Mouse (Mus musculus) layer of hippocampus, adult 2 months (tissue): Measurements from ENCODE around the gene Rora. TPM values are rescaled to one million over a fixed set of nuclear protein-coding genes. Genes with fewer than 3 reads are reported as not detected.

Experiments
- DNase-seq, 2 experiments: peaks; one replicate each; pipeline ENCODE4 v3.0.0; 2022; ENCODE audit warnings: low spot score in 2 of 2
- H3K27ac ChIP-seq: fragments of 200-600 bp; 2 replicates; pipeline ENCODE4 v1.8.1; 2022
- H3K4me3 ChIP-seq: fragments of 200-600 bp; 2 replicates; pipeline ENCODE4 v1.8.1; 2022; ENCODE audit warnings: mild to moderate bottlenecking
- CTCF ChIP-seq: fragments of 200-600 bp; conservative IDR thresholded peaks from 2 replicates; pipeline ENCODE4 v1.8.1; 2022; ENCODE audit warnings: antibody characterized with exemption, mild to moderate bottlenecking, moderate library complexity
- long read RNA-seq, 2 experiments: library from polyadenylated mRNA; stranded (forward); transcript quantifications; one replicate each; pipeline ENCODE4 v2.0.0; 2021; ENCODE audit warnings: borderline mapping rate in 2 of 2
- total RNA-seq, 2 experiments: library from RNA; stranded (reverse); gene quantifications; 2 replicates each; pipeline ENCODE4 v1.2.3; 2021

Gene Rora
- 10 to 100 TPM; 32.0 to 35.6 TPM for total RNA-seq
- long read RNA-seq, experiment 1, transcript Rora-202 (10 exons, 2,591 nt): major isoform, 15 of 28 reads
- long read RNA-seq, experiment 1, partial matches to known transcripts: 3 of 28 reads
- long read RNA-seq, experiment 1, other reads (novel, unspliced or antisense): 10 of 28 reads
- long read RNA-seq, experiment 2, transcript Rora-202 (10 exons, 2,591 nt): major isoform, 13 of 19 reads
- long read RNA-seq, experiment 2, partial matches to known transcripts: 0 of 19 reads
- long read RNA-seq, experiment 2, other reads (novel, unspliced or antisense): 6 of 19 reads

DNA sequence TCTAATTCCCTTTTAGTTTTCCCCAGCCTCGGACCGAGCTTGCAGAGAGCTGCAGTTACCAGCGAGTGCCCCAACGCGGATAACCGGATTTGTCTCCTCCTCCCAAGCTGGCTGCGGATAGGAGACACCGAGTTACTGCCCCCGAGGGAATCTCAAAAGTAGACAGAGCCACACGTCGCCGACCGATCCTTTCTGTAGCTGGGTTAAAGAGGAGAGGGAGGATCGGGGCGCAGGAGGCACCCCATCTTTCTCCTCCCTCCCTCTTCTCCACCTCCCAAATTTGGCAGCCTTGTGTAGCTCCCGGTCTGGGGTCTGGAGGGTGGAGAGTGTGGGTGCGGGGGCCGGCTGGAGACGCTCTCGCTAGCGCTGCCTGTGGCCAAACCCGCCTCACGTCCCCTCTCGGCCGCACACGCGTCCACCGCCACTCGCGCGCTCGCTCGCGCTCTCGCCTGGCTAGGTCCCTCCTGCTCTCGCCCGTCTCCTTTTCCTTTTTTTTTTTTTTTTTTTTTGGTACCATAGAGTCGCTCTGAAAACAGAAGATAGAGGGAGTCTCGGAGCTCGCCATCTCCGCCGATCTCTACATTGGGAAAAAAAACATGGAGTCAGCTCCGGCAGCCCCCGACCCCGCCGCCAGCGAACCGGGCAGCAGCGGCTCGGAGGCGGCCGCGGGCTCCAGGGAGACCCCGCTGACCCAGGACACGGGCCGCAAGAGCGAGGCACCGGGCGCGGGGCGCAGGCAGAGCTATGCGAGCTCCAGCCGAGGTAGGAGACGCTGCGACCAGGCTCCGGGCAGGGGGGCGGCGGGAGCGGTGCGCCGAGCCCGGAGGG, at the start of gene Rora:
Rora (plus strand) TSS at position 576 of the 828 bp plus-strand sequence.
- TF ChIP-seq CTCF: peak; percentile 68; the same call in 1 of the 2 replicates
- peak; percentile 44 to 49 for DNase-seq
- Histone ChIP-seq H3K4me3 (peak within 1 kb of the TSS; percentile 84), H3K27ac (peak within 1 kb of the TSS; percentile 92)

DNA sequence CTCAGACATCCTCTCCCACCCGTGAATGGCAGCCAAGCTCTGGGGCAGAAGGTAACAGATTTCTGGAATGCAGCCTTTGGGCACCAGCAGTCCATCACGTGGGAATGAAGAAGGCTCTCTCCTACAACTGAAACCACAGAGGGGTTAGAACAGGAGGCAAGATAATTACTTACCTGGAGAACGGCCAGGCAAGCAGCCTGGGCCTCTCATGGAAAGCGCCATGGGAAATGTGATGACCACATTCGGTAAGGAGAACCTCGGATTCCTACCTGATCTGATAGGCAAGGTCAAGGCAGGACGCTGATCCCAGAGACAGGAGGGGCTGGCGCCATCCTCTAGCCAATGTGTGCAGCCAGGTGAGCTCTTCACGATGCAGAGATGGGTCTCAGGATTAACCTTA, 39.6 kb upstream of the Rora start:
- Histone ChIP-seq H3K4me3 (no peak overlapping the region), H3K27ac (no peak overlapping the region)
- TF ChIP-seq CTCF: no peak
- DNase-seq: no peak

DNA sequence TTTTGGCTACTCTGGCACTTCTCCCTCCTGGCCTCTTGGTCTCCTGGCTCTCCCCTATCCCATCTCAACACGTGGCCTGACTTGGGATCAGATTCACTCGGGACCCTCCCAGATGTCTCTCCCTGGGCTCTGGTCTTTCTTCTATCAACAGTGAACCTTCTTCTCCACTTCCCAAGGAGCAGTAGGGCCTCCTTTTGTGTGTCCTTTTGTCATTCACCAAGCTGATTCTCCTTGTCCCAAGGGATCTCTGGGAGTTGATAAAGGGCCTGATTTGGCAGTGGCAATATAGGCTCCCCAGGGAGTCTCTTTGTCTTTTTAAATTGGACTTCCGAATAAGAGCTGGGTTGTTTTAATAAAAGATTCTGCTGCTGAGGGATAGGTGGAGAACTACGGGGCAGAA, 36.5 kb upstream of the Rora start:
- DNase-seq: no peak
- H3K27ac ChIP-seq: no peak overlapping the region
- TF ChIP-seq CTCF: no peak
- no peak overlapping the region for H3K4me3 ChIP-seq

DNA sequence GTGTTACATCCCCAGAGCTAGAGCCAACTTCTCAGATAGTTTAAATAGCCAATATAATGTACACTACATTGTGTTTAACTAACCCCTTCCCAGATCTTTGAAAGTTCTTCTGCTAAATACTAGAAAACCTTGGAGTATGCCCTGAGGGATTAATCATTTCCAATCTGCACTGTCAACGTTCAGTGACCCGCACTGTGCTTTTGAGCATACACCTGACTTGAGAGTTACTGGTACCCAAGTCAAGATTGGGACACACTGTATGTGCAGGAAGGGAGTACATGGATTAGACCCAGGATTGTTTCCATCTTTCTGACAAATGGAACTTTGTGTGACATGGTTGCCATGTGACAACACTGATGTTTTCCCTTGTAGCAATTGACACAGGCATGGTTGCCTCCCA, 33.5 kb upstream of the Rora start:
- no peak for TF ChIP-seq CTCF
- DNase-seq: no peak
- no peak overlapping the region for H3K27ac ChIP-seq
- H3K4me3 ChIP-seq: no peak overlapping the region

DNA sequence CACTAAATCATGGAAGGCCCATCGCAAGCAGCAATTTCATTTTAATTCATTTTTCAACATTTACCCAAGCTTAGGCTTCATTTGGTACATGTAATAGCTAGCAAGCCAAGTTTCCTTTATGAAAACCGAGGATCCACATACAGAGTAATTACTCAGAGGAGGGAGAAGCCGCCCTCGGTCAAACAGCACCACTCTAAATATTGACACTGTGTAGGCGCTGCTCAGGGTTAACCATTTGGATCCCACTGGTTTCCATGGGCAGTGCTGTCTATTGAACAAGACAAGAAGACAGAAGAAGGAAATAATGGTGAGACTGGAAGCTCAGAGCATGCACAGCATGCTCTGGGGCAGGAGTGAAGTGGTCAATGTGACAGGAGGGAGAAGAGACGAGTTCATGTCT, 33.1 kb upstream of the Rora start:
- no peak for DNase-seq
- Histone ChIP-seq H3K27ac (no peak overlapping the region), H3K4me3 (no peak overlapping the region)
- no peak for TF ChIP-seq CTCF

DNA sequence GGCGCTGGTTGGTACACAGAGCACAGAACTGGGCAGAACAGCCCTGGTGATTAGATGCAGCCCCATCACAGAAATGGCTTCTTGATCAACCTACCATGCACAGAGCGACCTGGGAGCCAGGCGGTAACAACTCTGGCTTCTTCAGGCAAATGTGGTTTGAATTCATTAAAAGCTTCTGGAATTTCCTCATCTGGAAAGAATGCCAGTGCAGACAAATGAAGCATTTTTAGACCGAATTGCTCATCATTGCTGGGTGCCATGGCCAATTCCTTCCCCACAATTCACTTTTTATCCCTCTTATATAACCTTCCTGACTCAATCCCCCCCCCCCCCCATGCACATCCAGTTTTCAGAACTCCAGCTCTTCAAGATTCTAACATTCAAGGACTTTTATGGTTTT, 28.6 kb upstream of the Rora start:
- TF ChIP-seq CTCF: no peak
- DNase-seq: no peak
- Histone ChIP-seq H3K4me3 (no peak overlapping the region), H3K27ac (no peak overlapping the region)

DNA sequence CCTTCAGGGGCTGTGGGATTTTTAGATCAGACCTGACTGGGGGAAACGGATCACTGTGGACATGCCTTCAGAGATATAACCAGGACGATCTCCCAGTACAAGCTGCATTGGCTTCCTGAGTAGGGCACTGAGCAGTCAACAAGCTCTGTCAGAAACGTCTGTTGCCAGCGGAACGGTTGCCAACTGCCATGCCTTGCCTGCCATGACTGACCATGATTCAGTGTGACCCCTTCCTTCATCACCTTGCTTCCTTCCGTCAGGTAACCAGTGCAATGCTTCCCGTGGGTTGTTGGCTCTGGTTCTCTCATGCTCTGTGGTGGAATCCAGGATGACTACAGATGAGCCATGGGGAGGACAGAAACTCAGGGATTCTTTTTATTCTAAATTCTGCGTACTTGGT, 16.3 kb upstream of the Rora start:
- DNase-seq: no peak
- Histone ChIP-seq H3K4me3 (no peak overlapping the region), H3K27ac (no peak overlapping the region)
- no peak for TF ChIP-seq CTCF

DNA sequence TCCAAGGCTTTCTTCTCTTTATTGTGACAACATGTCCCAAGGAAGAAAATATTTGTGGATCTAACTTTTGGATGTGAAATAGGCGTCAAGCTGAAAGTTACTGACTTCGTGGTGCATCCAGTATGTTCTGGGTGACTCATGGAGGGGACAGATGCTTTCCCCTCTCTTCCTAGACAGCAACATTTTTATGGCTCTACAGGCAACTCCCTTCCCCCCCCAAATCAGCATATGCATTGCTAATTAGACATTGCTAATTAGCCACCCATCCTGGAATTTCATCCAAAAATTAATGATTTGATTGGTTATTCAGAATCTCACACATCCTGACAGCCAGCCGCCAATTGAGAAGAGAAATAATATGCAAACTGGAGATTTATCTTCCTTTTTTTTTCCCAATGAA, 12.5 kb upstream of the Rora start:
- DNase-seq: peak in 1 of 2 experiments; percentile 30
- Histone ChIP-seq H3K27ac (no peak overlapping the region), H3K4me3 (no peak overlapping the region)
- no peak for TF ChIP-seq CTCF

DNA sequence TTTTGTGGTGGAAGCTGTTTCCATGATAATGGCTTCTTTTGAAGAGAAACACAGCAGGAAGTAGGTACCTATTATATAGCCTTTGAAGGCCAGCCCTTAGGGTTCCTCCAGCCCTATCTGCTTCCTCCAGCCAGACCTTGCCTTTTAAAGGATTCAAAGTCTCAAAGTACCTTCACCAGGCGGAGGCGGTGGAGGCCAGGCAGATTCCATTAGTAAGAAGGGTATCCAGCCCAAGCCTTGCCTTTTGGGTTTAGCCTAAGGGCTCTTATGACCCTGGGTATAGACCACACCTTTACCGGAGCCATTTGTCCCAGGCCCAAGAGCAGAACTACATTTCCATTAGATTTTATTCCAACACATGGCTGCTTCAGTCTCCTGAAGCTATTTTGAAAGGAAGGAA, 5.5 kb upstream of the Rora start:
- Histone ChIP-seq H3K27ac (no peak overlapping the region), H3K4me3 (no peak overlapping the region)
- TF ChIP-seq CTCF: no peak
- no peak for DNase-seq

DNA sequence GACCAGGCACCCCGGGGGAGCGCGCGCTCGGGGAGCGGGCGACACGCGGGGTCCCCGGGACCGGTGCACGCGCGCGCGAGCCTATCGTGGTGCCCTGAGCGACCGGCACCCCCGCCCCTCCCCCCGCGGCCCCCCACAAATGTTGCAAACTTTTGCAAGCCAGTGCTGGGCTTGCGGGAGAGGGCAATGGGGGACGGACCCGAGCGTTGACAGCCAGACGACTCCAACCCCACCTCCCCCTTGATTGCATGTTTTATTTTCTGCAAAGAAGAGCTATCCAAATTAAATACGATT, 400 bp downstream of the Rora start:
- no peak for TF ChIP-seq CTCF

DNA sequence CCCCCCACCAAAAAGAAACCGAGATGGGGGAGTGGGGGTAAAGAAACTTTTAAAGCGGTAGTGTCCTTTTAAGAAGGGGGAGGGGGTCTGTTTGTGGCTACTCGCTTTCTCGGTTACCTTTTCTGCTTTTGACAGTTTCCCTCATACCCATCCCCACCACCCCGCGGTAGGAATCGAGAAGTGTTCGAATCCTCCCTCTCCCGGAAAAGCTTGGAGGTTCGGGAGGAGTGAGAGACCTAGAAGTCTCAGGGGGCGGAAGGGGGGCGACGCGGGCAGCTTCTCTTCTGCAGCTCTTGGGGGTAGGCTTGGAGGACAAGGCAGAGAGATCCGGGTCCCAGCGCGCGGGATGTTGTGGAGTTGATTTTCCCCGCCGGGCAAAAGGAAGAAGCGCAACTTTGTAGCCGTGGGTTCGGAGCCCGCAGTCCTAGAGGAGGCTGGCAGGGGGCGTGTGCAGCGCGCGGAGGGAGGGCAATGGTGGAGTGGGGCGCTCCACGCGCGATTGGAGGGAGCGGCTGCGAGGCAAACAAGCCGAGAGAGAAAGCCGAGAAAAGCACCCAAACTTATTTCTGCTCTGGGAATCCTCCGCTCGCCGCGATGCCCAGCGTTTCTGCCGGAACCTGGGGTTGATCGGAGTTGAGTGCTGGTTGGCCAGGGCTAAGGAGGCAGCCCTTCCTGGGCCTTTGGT, 889 bp downstream of the Rora start:
- peak; percentile 65 for TF ChIP-seq CTCF
- Histone ChIP-seq H3K27ac (peak overlapping the region; percentile 92), H3K4me3 (peak overlapping the region; percentile 84)
- DNase-seq: peak in 1 of 2 experiments; percentile 21

More for the DNA sequence above, 400 bp downstream of the Rora start:
- DNase-seq: no peak
- Histone ChIP-seq H3K27ac (peak overlapping the region; percentile 92), H3K4me3 (peak overlapping the region; percentile 84)

DNA sequence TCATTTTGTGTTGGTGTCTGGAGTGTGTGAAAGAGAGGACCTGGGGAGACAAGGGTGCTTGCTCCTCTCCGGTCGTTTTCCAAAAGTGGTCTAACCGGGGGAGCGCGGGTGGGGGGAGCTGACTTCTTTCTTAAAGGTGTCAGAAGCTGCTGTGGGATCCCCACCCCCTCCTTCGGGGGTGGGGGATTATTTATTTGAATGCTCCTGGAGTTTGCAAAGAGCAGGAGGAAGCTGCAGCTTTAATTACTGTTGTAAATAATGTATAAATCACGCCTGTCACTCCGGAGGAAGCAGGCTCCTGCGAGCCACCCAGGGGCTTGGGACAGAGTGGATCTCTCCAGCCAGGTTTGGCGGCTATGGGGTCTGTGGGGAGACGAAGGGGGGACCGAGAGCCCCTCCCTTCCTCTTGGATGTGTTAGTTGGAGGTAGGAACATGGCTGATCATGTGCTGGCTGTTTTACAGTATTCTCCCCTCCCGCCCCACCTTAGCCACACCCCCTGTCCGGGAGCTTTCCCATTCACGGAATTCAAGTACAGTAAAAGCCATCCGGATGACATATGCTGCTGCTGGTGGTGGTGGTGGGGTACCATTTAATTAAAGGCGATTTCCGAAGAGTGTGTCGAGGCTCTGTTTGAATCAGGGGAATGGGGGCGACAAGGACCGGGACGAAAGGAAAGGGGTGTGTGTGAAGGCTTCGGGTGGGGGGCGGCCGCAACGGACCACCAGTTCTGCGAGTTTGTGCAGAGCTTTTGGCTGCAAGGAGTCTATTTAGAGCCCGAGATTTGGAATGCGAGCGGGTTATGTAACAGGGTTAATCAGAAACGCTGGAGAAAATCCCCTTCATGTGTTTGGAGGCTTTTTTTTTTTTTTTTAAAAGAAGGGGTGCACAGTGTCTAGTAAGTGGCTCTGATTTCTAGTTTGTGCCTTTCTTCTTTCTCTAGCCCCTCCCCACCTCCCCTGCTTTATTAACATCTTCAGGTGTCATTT, 1.7 kb downstream of the Rora start:
- Histone ChIP-seq H3K4me3 (peak overlapping the region; percentile 84), H3K27ac (peak overlapping the region; percentile 92)
- TF ChIP-seq CTCF: no peak
- DNase-seq: peak in 1 of 2 experiments; percentile 21
